ENCODE assay signal across 11 mouse cellular contexts in the genomic region with DNA sequence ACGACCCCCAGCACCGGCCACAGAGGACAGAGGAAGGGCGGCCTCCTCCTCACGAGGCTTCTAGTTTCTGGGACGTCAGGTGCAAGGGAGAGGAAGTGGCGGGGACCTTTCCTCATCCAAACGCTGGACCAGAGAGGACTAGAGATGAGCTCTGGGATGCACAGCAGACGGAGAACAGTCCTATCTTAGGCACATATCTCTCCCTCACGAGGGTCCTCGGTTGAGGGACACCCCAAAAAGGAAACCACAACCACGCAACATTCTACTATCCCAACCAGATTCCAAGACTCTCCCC. TPM values are rescaled to one million over a fixed set of nuclear protein-coding genes. Genes with fewer than 3 reads are reported as not detected.
A peak's percentile ranks its signal among the peaks of the same experiment; 100 is the strongest.
DNase-seq lines count a peak whose midpoint lies in the region; ATAC-seq and TF ChIP-seq lines count a peak whose summit lies in the region.
"Had no signal": no experiment of that assay in that cellular context is flagged by ENCODE, and none has a peak within 500 bp of the region (broad histone marks: within the 10 kb centered on the region; RNA-seq: fewer than 3 reads in every experiment).

No protein-coding gene starts in this region.

- H3K27ac ChIP-seq in heart, embryonic 14.5 days (replicated peaks in 1 of 2; ENCODE audit: control insufficient read depth in 1 of 2, insufficient read depth in 1 of 2, low read depth in 2 of 2, low read length in 2 of 2): no peak overlapping the region
- H3K27ac ChIP-seq in hindbrain, embryonic 15.5 days (replicated peaks): peak overlapping the region; percentile 92
- peak overlapping the region; percentile 99 for H3K27ac ChIP-seq in midbrain, embryonic 14.5 days (replicated peaks; ENCODE audit: low read depth, low read length)

- peaks cover 6% of the 10 kb centered on the region; the same call in 1 of the 2 replicates for H3K9me3 ChIP-seq in heart, embryonic 14.5 days (ENCODE audit: control insufficient read depth, low read length)
- no peaks in the 10 kb centered on the region for H3K9me3 ChIP-seq in hindbrain, embryonic 15.5 days
- no peaks in the 10 kb centered on the region for H3K9me3 ChIP-seq in midbrain, embryonic 14.5 days (ENCODE audit: control insufficient read depth, low read length)

- peak overlapping the region; percentile 85 for H3K9ac ChIP-seq in heart, embryonic 14.5 days (ENCODE audit: low read length)
- peak overlapping the region; percentile 99 for H3K9ac ChIP-seq in hindbrain, embryonic 15.5 days
- H3K9ac ChIP-seq in midbrain, embryonic 14.5 days (replicated peaks; ENCODE audit: low read length): peak overlapping the region; percentile 99

- peak overlapping the region; percentile 18 to 73 for H3K4me3 ChIP-seq in heart, embryonic 14.5 days (ENCODE audit: control insufficient read depth in 1 of 2, insufficient read depth in 1 of 2, low read depth in 1 of 2, low read length in 2 of 2)
- H3K4me3 ChIP-seq in hindbrain, embryonic 15.5 days: peak overlapping the region; percentile 88
- peak overlapping the region; percentile 92 for H3K4me3 ChIP-seq in midbrain, embryonic 14.5 days (replicated peaks; ENCODE audit: low read depth, low read length)

- DNase-seq in heart, adult 8-10 months (ENCODE audit: low spot score): no peak
- peak; percentile 36 for DNase-seq in brain, embryonic 14.5 days (ENCODE audit: low read depth)
- no peak for DNase-seq in midbrain, embryonic 14.5 days
- no peak for DNase-seq in gastrocnemius, adult 18-20 months (ENCODE audit: low spot score)
- no peak for DNase-seq in ovary, postnatal 10 days (ENCODE audit: low spot score)
- no peak for DNase-seq in right cerebral cortex, postnatal 14 days

- H3K27me3 ChIP-seq in heart, embryonic 14.5 days (ENCODE audit: control insufficient read depth, insufficient read depth, low read length): peaks cover 11% of the 10 kb centered on the region
- no peaks in the 10 kb centered on the region for H3K27me3 ChIP-seq in hindbrain, embryonic 15.5 days
- H3K27me3 ChIP-seq in midbrain, embryonic 14.5 days (ENCODE audit: control insufficient read depth, insufficient read depth, low read length): no peaks in the 10 kb centered on the region

- peaks cover 49 to 58% of the 10 kb centered on the region in 2 experiments for H3K4me1 ChIP-seq in heart, embryonic 14.5 days (ENCODE audit: control insufficient read depth in 2 of 2, insufficient read depth in 2 of 2, low read length in 2 of 2)
- peaks cover 61% of the 10 kb centered on the region for H3K4me1 ChIP-seq in hindbrain, embryonic 15.5 days (replicated peaks)
- H3K4me1 ChIP-seq in midbrain, embryonic 14.5 days (ENCODE audit: control insufficient read depth, insufficient read depth, low read length): peaks cover 44% of the 10 kb centered on the region

- peak overlapping the region; percentile 97 for H3K4me2 ChIP-seq in heart, embryonic 14.5 days (ENCODE audit: low read length)
- H3K4me2 ChIP-seq in hindbrain, embryonic 15.5 days: peak overlapping the region; percentile 98
- peak overlapping the region; percentile 99 for H3K4me2 ChIP-seq in midbrain, embryonic 14.5 days (ENCODE audit: low read length)

- H3K36me3 ChIP-seq in heart, embryonic 14.5 days (ENCODE audit: control insufficient read depth, insufficient read depth, low read length): no peaks in the 10 kb centered on the region
- H3K36me3 ChIP-seq in hindbrain, embryonic 15.5 days: no peaks in the 10 kb centered on the region
- 0 out of 2 replicates have a peak, but pooled peaks cover 4% of the 10 kb centered on the region for H3K36me3 ChIP-seq in midbrain, embryonic 14.5 days (ENCODE audit: control insufficient read depth, insufficient read depth, low read length)

- no peak for TF ChIP-seq CTCF in brain, embryonic 14.5 days (IDR thresholded peaks at IDR 0.05; ENCODE audit: borderline replicate concordance, extremely low read depth, insufficient read depth, insufficient read length)

- ATAC-seq in heart, embryonic 14.5 days (ENCODE audit: insufficient number of reproducible peaks, insufficient read depth, low FRiP score, low read depth): no peak
- ATAC-seq in hindbrain, embryonic 15.5 days (ENCODE audit: low FRiP score, low read depth): no peak
- no peak for ATAC-seq in midbrain, embryonic 14.5 days (ENCODE audit: low FRiP score, low TSS enrichment)

- 6% methylated on average over 11 of the region's 11 CpGs for WGBS in heart, embryonic 14.5 days
- 6% methylated on average over 11 of the region's 11 CpGs for WGBS in hindbrain, embryonic 15.5 days
- WGBS in midbrain, embryonic 14.5 days: under 1% methylated on average over 11 of the region's 11 CpGs

- no peak for TF ChIP-seq POLR2A in brain, embryonic 14.5 days (IDR thresholded peaks at IDR 0.05; ENCODE audit: borderline replicate concordance, extremely low read depth, insufficient read depth, insufficient read length, poor library complexity, severe bottlenecking)

RNA-seq across cellular contexts. Expression of a gene that starts 2.7 kb away (rescaled TPM):
- 51.4 and 60.1 TPM in 2 replicates for polyA plus RNA-seq in heart, embryonic 14.5 days (2014; fragmentation: Nextera tagmentation; extraction: Ambion mirVana)
- total RNA-seq in heart, adult 8-10 months (2022): 10 to 100 TPM; 54.3 to 66.4 (median 60.0) TPM
- polyA plus RNA-seq in brain, embryonic 14.5 days (2012; rRNA removed): 1,311 and 1,669 TPM in 2 replicates
- polyA plus RNA-seq in hindbrain, embryonic 15.5 days (2015; fragmentation: Nextera tagmentation; extraction: Ambion mirVana): 277 and 302 TPM in 2 replicates
- 304 and 345 TPM in 2 replicates for polyA plus RNA-seq in midbrain, embryonic 14.5 days (2014; fragmentation: Nextera tagmentation; extraction: Ambion mirVana)
- 10 to 100 TPM; 30.8 to 38.3 TPM for total RNA-seq in gastrocnemius, adult 18-20 months (2021)

RNA-seq across cellular contexts. Expression of a gene that starts 38.7 kb away (rescaled TPM):
- polyA plus RNA-seq in heart, embryonic 14.5 days (2014; fragmentation: Nextera tagmentation; extraction: Ambion mirVana): not detected in 2 replicates
- total RNA-seq in heart, adult 8-10 months (2022): not detected
- polyA plus RNA-seq in brain, embryonic 14.5 days (2012; rRNA removed): 0.05 TPM in 1 of 2 replicates, not detected in the other
- polyA plus RNA-seq in hindbrain, embryonic 15.5 days (2015; fragmentation: Nextera tagmentation; extraction: Ambion mirVana): 0.17 TPM in 1 of 2 replicates, not detected in the other
- not detected in 2 replicates for polyA plus RNA-seq in midbrain, embryonic 14.5 days (2014; fragmentation: Nextera tagmentation; extraction: Ambion mirVana)
- not detected for total RNA-seq in gastrocnemius, adult 18-20 months (2021)
- total RNA-seq: CH12.LX; common myeloid progenitor, adult 5-6 weeks had no signal
- polyA plus RNA-seq: large intestine, adult 2 months had no signal

Comparison
In these comparisons a context has a peak if more than half of its experiments do, and no peak if none do; other contexts are left out.
1. H3K27ac ChIP-seq: peak in hindbrain, embryonic 15.5 days (single experiment) and midbrain, embryonic 14.5 days (single experiment); none in heart, embryonic 14.5 days (0 of 2).
2. Peak in every context shown above with its lines, with median percentiles within 50 percentile points of each other: H3K4me2 ChIP-seq, H3K4me3 ChIP-seq and H3K9ac ChIP-seq.